Comparison of ENCODE assay signal across 32 mouse cellular contexts in the genomic region with DNA sequence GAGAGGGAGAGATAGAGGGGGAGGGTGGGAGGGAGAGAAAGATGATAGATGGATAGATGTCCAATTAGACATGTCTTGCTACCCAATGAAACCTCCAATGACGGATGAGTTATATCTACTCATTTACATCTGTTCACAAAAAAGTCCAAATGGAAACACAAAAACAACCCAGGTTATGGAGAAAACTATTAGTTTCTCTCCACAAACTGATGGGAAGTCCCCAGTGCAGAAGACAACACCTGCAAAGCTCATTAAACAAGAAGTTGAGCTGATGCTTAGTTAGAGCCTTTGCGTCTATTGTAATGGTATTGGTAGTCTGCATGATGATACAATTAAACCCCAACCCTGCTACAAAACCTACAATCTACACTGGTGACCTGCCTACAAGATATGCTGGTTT.
"Had no signal": no experiment of that assay in that cellular context is flagged by ENCODE, and none has a peak within 500 bp of the region (broad histone marks: within the 10 kb centered on the region; RNA-seq: fewer than 3 reads in every experiment).

No protein-coding gene starts in this region.

- H3K9ac ChIP-seq: heart, embryonic 12.5 days; heart, embryonic 13.5 days; heart, embryonic 15.5 days; hindbrain, embryonic 12.5 days; hindbrain, embryonic 13.5 days; hindbrain, embryonic 14.5 days; hindbrain, embryonic 15.5 days; intestine, embryonic 15.5 days; kidney, embryonic 15.5 days had no signal

- H3K4me3 ChIP-seq: heart, embryonic 10.5 days; heart, embryonic 12.5 days; heart, embryonic 13.5 days; heart, embryonic 15.5 days; hindbrain, embryonic 10.5 days; hindbrain, embryonic 12.5 days; hindbrain, embryonic 13.5 days; hindbrain, embryonic 15.5 days; intestine, embryonic 15.5 days; kidney, embryonic 15.5 days; layer of hippocampus, adult 2 months; left cerebral cortex, adult 2 months had no signal

- H3K27me3 ChIP-seq: heart, embryonic 12.5 days; heart, embryonic 13.5 days; heart, embryonic 15.5 days; hindbrain, embryonic 12.5 days; hindbrain, embryonic 13.5 days; hindbrain, embryonic 15.5 days; intestine, embryonic 15.5 days; kidney, embryonic 15.5 days had no signal

- H3K36me3 ChIP-seq: heart, embryonic 10.5 days; heart, embryonic 12.5 days; heart, embryonic 13.5 days; heart, embryonic 15.5 days; hindbrain, embryonic 10.5 days; hindbrain, embryonic 12.5 days; hindbrain, embryonic 13.5 days; hindbrain, embryonic 15.5 days; intestine, embryonic 15.5 days; kidney, embryonic 15.5 days had no signal

- H3K4me2 ChIP-seq: heart, embryonic 11.5 days; heart, embryonic 12.5 days; heart, embryonic 13.5 days; heart, embryonic 15.5 days; hindbrain, embryonic 12.5 days; hindbrain, embryonic 13.5 days; hindbrain, embryonic 14.5 days; hindbrain, embryonic 15.5 days; intestine, embryonic 15.5 days; kidney, embryonic 15.5 days had no signal

- DNase-seq: heart, postnatal 10 days; heart, postnatal 14 days; heart, postnatal 36 days; heart, postnatal 4 days; kidney, adult 11 months; kidney, adult 18-20 months; kidney, adult 2 months; kidney, adult 8-10 months; kidney, adult 9 months; kidney, postnatal 10 days; kidney, postnatal 14 days; kidney, postnatal 25 days; kidney, postnatal 36 days; kidney, postnatal 4 days; layer of hippocampus, adult 9-11 months; layer of hippocampus, postnatal 36 days had no signal

- H3K4me1 ChIP-seq: heart, embryonic 10.5 days; heart, embryonic 12.5 days; heart, embryonic 13.5 days; heart, embryonic 15.5 days; hindbrain, embryonic 10.5 days; hindbrain, embryonic 12.5 days; hindbrain, embryonic 13.5 days; hindbrain, embryonic 15.5 days; intestine, embryonic 15.5 days; kidney, embryonic 15.5 days had no signal

- H3K27ac ChIP-seq: heart, embryonic 10.5 days; heart, embryonic 13.5 days; heart, embryonic 15.5 days; hindbrain, embryonic 10.5 days; hindbrain, embryonic 12.5 days; hindbrain, embryonic 13.5 days; hindbrain, embryonic 14.5 days; hindbrain, embryonic 15.5 days; hindbrain, postnatal 0 days; intestine, embryonic 15.5 days; kidney, embryonic 15.5 days; kidney, postnatal 0 days; layer of hippocampus, adult 2 months; left cerebral cortex, adult 2 months had no signal

- H3K9me3 ChIP-seq: heart, embryonic 10.5 days; heart, embryonic 12.5 days; heart, embryonic 13.5 days; heart, embryonic 15.5 days; hindbrain, embryonic 10.5 days; hindbrain, embryonic 12.5 days; hindbrain, embryonic 13.5 days; hindbrain, embryonic 15.5 days; intestine, embryonic 15.5 days; kidney, embryonic 15.5 days had no signal
